Mouse (Mus musculus): Measurements from ENCODE around the gene Mrln. TPM values are rescaled to one million over a fixed set of nuclear protein-coding genes. Genes with fewer than 3 reads are reported as not detected.

Gene Mrln
- polyA plus RNA-seq, 1 experiment from 2014 or later: 0.94 TPM

DNA sequence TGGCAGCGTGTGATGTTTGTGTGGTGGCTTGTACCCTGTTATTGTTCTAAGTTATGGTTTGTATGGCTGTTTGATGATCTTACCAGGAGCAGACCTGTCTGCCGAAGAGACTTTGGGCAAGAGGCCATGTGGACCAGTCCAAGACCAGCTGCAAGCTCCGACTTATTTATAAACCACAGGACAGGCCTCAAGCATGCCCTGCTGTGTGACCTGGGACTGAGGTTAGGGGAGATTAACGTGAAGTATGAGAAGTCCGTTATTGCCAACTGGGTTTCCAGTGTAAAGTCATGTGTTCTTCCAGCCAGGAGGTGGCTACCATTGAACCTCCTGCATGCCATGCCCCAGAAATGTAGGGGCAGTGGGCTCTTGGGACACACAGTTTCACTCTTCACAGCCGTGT is 25.9 kb downstream of the Mrln start:
- ATAC-seq (replicated peaks; ENCODE audit: low FRiP score) (no peak), DNase-seq (ENCODE audit: low spot score) (no peak)
- H3K9me3 ChIP-seq (ENCODE audit: control insufficient read depth, low read length): no peaks in the 10 kb centered on the region
- H3K4me1 ChIP-seq (replicated peaks; ENCODE audit: control insufficient read depth, insufficient read depth, low read length): no peaks in the 10 kb centered on the region
- no peaks in the 10 kb centered on the region for H3K36me3 ChIP-seq (ENCODE audit: control insufficient read depth, insufficient read depth, low read length)
- no peak overlapping the region for H3K4me3 ChIP-seq (ENCODE audit: low read depth, low read length)
- H3K4me2 ChIP-seq (ENCODE audit: low read depth, low read length, severe bottlenecking): no peak overlapping the region
- 86% methylated on average over 6 of the region's 6 CpGs for WGBS
- no peaks in the 10 kb centered on the region for H3K27me3 ChIP-seq (ENCODE audit: control insufficient read depth, insufficient read depth, low read length)
- H3K9ac ChIP-seq (ENCODE audit: low read length): no peak overlapping the region
- H3K27ac ChIP-seq (ENCODE audit: low read depth, low read length): no peak overlapping the region

GRCm38 (mm10) chr10:70237936-70238335 is 33.5 kb downstream of the Mrln start:
- H3K4me1 ChIP-seq (replicated peaks; ENCODE audit: control insufficient read depth, insufficient read depth, low read length): no peaks in the 10 kb centered on the region
- WGBS: 68% methylated on average over 2 of the region's 2 CpGs
- DNase-seq (ENCODE audit: low spot score) (no peak), ATAC-seq (replicated peaks; ENCODE audit: low FRiP score) (no peak)
- H3K9me3 ChIP-seq (ENCODE audit: control insufficient read depth, low read length): no peaks in the 10 kb centered on the region
- H3K27ac ChIP-seq (ENCODE audit: low read depth, low read length): no peak overlapping the region
- no peak overlapping the region for H3K9ac ChIP-seq (ENCODE audit: low read length)
- no peak overlapping the region for H3K4me2 ChIP-seq (ENCODE audit: low read depth, low read length, severe bottlenecking)
- peaks cover 4% of the 10 kb centered on the region; the same call in 1 of the 2 replicates for H3K27me3 ChIP-seq (ENCODE audit: control insufficient read depth, insufficient read depth, low read length)
- no peak overlapping the region for H3K4me3 ChIP-seq (ENCODE audit: low read depth, low read length)
- no peaks in the 10 kb centered on the region for H3K36me3 ChIP-seq (ENCODE audit: control insufficient read depth, insufficient read depth, low read length)

- H3K4me1 ChIP-seq (replicated peaks; ENCODE audit: control insufficient read depth, insufficient read depth, low read length): 0 out of 2 replicates have a peak, but pooled peaks cover 2% of the 10 kb centered on the region
- ATAC-seq (replicated peaks; ENCODE audit: low FRiP score) (no peak), DNase-seq (ENCODE audit: low spot score) (no peak)
- H3K27me3 ChIP-seq (ENCODE audit: control insufficient read depth, insufficient read depth, low read length): peaks cover 23% of the 10 kb centered on the region
- H3K36me3 ChIP-seq (ENCODE audit: control insufficient read depth, insufficient read depth, low read length): no peaks in the 10 kb centered on the region
- no peak overlapping the region for H3K4me3 ChIP-seq (ENCODE audit: low read depth, low read length)
- no peak overlapping the region for H3K27ac ChIP-seq (ENCODE audit: low read depth, low read length)
- H3K9ac ChIP-seq (ENCODE audit: low read length): no peak overlapping the region
- H3K9me3 ChIP-seq (ENCODE audit: control insufficient read depth, low read length): no peaks in the 10 kb centered on the region
- H3K4me2 ChIP-seq (ENCODE audit: low read depth, low read length, severe bottlenecking): no peak overlapping the region
- 51% methylated on average over 8 of the region's 8 CpGs for WGBS
These were observed 38.4 kb downstream of the Mrln start for GRCm38 (mm10) chr10:70242751-70243444.

- WGBS: under 1% methylated on average over 50 of the region's 54 CpGs
- peaks cover 23% of the 10 kb centered on the region for H3K27me3 ChIP-seq (ENCODE audit: control insufficient read depth, insufficient read depth, low read length)
- peak; percentile 81 for DNase-seq (ENCODE audit: low spot score)
- H3K27ac ChIP-seq (ENCODE audit: low read depth, low read length): no peak within 1 kb of the TSS
- peak within 1 kb of the TSS; percentile 94 for H3K4me2 ChIP-seq (ENCODE audit: low read depth, low read length, severe bottlenecking)
- peak within 1 kb of the TSS; percentile 59 for H3K9ac ChIP-seq (ENCODE audit: low read length)
- ATAC-seq (replicated peaks; ENCODE audit: low FRiP score): peak; percentile 88
- H3K9me3 ChIP-seq (ENCODE audit: control insufficient read depth, low read length): no peaks in the 10 kb centered on the region
- 0 out of 2 replicates have a peak, but pooled peaks cover 2% of the 10 kb centered on the region for H3K4me1 ChIP-seq (replicated peaks; ENCODE audit: control insufficient read depth, insufficient read depth, low read length)
- H3K36me3 ChIP-seq (ENCODE audit: control insufficient read depth, insufficient read depth, low read length): no peaks in the 10 kb centered on the region
- H3K4me3 ChIP-seq (ENCODE audit: low read depth, low read length): peak within 1 kb of the TSS; percentile 61
These were observed 40.6 kb downstream of the Mrln start, which contains the start of gene Slc16a9 for GRCm38 (mm10) chr10:70244921-70245558. Gene Slc16a9 (plus strand): TSS chr10:70245100.

DNA sequence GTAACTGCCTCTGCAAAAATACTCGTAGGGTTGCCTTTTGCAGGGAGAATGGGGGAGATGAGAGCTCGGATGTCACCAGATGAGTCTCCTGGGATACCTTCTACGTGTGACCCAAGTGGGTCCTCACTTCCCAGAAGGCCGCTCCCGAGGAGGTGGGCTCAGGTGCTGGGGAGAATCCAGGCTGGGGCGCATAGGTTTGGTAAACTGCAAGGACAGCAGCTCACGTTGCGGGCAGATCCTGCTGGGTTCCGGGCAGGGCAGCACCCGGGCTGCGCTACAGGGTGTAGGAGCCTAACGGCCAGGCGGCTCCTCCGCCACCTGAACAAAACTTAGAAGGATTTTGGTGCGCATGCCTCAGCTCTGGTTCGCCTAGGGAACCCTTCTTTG is 41.1 kb downstream of the Mrln start:
- peak; percentile 61 for DNase-seq (ENCODE audit: low spot score)
- H3K4me2 ChIP-seq (ENCODE audit: low read depth, low read length, severe bottlenecking): peak overlapping the region; percentile 94
- H3K36me3 ChIP-seq (ENCODE audit: control insufficient read depth, insufficient read depth, low read length): no peaks in the 10 kb centered on the region
- H3K4me1 ChIP-seq (replicated peaks; ENCODE audit: control insufficient read depth, insufficient read depth, low read length): 0 out of 2 replicates have a peak, but pooled peaks cover 2% of the 10 kb centered on the region
- ATAC-seq (replicated peaks; ENCODE audit: low FRiP score): peak; percentile 21; the same call in 1 of the 2 replicates
- no peak overlapping the region for H3K27ac ChIP-seq (ENCODE audit: low read depth, low read length)
- 1% methylated on average over 16 of the region's 16 CpGs for WGBS
- H3K9me3 ChIP-seq (ENCODE audit: control insufficient read depth, low read length): no peaks in the 10 kb centered on the region
- H3K9ac ChIP-seq (ENCODE audit: low read length): peak overlapping the region; percentile 59
- peak overlapping the region; percentile 61 for H3K4me3 ChIP-seq (ENCODE audit: low read depth, low read length)
- H3K27me3 ChIP-seq (ENCODE audit: control insufficient read depth, insufficient read depth, low read length): peaks cover 23% of the 10 kb centered on the region

DNA sequence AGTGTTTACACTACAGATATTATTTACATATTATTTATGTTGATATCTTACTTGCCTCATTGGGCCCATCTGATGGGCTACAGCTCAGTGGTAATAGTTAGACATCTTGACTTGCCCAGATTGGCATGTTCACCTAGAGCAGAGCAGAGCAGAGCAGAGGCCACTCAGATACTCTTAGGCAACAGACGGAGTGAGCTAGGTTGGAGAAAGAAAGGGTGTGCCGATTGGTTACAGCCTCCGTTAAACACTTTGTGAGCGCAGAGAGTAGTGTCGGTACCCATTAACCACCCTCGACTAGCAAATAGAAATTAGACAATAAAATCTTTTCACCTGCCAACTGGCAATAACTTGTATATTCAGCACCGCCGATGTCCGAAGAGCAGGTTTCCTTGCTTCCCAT is 41.6 kb downstream of the Mrln start:
- WGBS: 29% methylated on average over 9 of the region's 9 CpGs

DNA sequence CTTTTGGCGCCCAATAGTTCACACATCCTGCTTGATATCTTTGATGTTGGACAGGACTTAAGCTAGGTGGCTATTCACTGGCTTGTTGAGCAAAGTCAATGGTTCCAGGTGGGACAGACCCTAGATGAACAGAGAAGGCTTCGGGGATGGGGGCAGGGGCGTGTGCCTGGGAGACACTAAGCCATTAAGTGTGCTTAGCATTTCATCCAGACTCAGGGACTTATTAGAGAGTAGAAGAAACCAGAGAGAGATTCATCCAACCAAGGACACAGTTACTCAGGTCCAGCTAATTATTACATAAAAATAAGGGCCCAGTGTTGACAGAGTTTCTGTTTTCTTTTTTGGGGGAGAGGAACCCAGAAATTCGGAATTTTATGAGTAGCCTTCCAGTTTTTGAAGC is 45.9 kb downstream of the Mrln start:
- no peaks in the 10 kb centered on the region for H3K4me1 ChIP-seq (replicated peaks; ENCODE audit: control insufficient read depth, insufficient read depth, low read length)
- H3K4me3 ChIP-seq (ENCODE audit: low read depth, low read length): no peak overlapping the region
- no peak overlapping the region for H3K9ac ChIP-seq (ENCODE audit: low read length)
- H3K4me2 ChIP-seq (ENCODE audit: low read depth, low read length, severe bottlenecking): no peak overlapping the region
- no peak for DNase-seq (ENCODE audit: low spot score)
- peaks cover 8% of the 10 kb centered on the region for H3K27me3 ChIP-seq (ENCODE audit: control insufficient read depth, insufficient read depth, low read length)
- H3K36me3 ChIP-seq (ENCODE audit: control insufficient read depth, insufficient read depth, low read length): no peaks in the 10 kb centered on the region
- 91% methylated on average over 4 of the region's 4 CpGs for WGBS
- no peak for ATAC-seq (replicated peaks; ENCODE audit: low FRiP score)
- no peaks in the 10 kb centered on the region for H3K9me3 ChIP-seq (ENCODE audit: control insufficient read depth, low read length)
- H3K27ac ChIP-seq (ENCODE audit: low read depth, low read length): no peak overlapping the region

More for the DNA sequence above, 41.6 kb downstream of the Mrln start:
- no peak overlapping the region for H3K27ac ChIP-seq (ENCODE audit: low read depth, low read length)
- DNase-seq (ENCODE audit: low spot score): no peak
- peak overlapping the region; percentile 94; the same call in 1 of the 2 replicates for H3K4me2 ChIP-seq (ENCODE audit: low read depth, low read length, severe bottlenecking)
- no peak overlapping the region for H3K4me3 ChIP-seq (ENCODE audit: low read depth, low read length)
- no peak overlapping the region for H3K9ac ChIP-seq (ENCODE audit: low read length)
- no peak for ATAC-seq (replicated peaks; ENCODE audit: low FRiP score)
- H3K27me3 ChIP-seq (ENCODE audit: control insufficient read depth, insufficient read depth, low read length): peaks cover 23% of the 10 kb centered on the region
- H3K4me1 ChIP-seq (replicated peaks; ENCODE audit: control insufficient read depth, insufficient read depth, low read length): 0 out of 2 replicates have a peak, but pooled peaks cover 2% of the 10 kb centered on the region
- H3K9me3 ChIP-seq (ENCODE audit: control insufficient read depth, low read length): no peaks in the 10 kb centered on the region
- H3K36me3 ChIP-seq (ENCODE audit: control insufficient read depth, insufficient read depth, low read length): no peaks in the 10 kb centered on the region

DNA sequence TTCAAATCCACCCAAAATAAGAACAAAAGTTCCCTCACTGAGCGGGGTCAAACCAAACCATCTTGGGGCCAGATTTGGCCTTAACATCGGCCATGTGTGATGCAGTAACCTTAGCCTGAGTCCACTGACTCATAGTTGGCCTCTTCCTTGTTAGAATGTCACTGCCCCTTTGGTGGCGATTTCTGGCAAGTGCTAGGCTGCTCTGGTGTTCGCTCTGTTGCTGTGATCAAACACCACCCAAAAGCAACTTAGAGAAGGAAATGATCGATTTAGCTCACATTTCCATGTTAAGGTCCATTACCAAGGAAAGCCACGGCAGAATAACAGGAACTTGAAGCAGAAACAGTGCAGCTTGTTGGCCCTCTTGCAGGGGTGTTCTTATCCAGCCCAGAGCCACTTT is 46.3 kb downstream of the Mrln start:
- no peak for DNase-seq (ENCODE audit: low spot score)
- H3K4me2 ChIP-seq (ENCODE audit: low read depth, low read length, severe bottlenecking): no peak overlapping the region
- no peak overlapping the region for H3K4me3 ChIP-seq (ENCODE audit: low read depth, low read length)
- no peaks in the 10 kb centered on the region for H3K9me3 ChIP-seq (ENCODE audit: control insufficient read depth, low read length)
- H3K36me3 ChIP-seq (ENCODE audit: control insufficient read depth, insufficient read depth, low read length): no peaks in the 10 kb centered on the region
- no peak for ATAC-seq (replicated peaks; ENCODE audit: low FRiP score)
- H3K4me1 ChIP-seq (replicated peaks; ENCODE audit: control insufficient read depth, insufficient read depth, low read length): no peaks in the 10 kb centered on the region
- WGBS: 86% methylated on average over 6 of the region's 6 CpGs
- peaks cover 6% of the 10 kb centered on the region for H3K27me3 ChIP-seq (ENCODE audit: control insufficient read depth, insufficient read depth, low read length)
- H3K27ac ChIP-seq (ENCODE audit: low read depth, low read length): no peak overlapping the region
- no peak overlapping the region for H3K9ac ChIP-seq (ENCODE audit: low read length)
